Mouse (Mus musculus) natural killer cell, adult 2 months (primary cell): ENCODE data around the gene Fam102a.
"Not testable (repeated sequence)": the region's sequence is repeated elsewhere in the genome, so short reads cannot be mapped to it uniquely, and the experiment has no call there.

Experiments
- DNase-seq, 2 experiments: peaks; one replicate each; pipeline ENCODE4 v3.0.0; 2022; ENCODE audit warnings: low spot score in 2 of 2

Gene Fam102a

GRCm38 (mm10) chr2:32534733-32535471 is at the start of gene Fam102a:
Gene Fam102a (plus strand): TSS chr2:32535332.
- peak; percentile 96 to 97 for DNase-seq

GRCm38 (mm10) chr2:32485751-32486150 is 49.4 kb upstream of the Fam102a start:
- no peak for DNase-seq

- no peak for DNase-seq
These were observed 49.0 kb upstream of the Fam102a start for GRCm38 (mm10) chr2:32486155-32486554.

DNA sequence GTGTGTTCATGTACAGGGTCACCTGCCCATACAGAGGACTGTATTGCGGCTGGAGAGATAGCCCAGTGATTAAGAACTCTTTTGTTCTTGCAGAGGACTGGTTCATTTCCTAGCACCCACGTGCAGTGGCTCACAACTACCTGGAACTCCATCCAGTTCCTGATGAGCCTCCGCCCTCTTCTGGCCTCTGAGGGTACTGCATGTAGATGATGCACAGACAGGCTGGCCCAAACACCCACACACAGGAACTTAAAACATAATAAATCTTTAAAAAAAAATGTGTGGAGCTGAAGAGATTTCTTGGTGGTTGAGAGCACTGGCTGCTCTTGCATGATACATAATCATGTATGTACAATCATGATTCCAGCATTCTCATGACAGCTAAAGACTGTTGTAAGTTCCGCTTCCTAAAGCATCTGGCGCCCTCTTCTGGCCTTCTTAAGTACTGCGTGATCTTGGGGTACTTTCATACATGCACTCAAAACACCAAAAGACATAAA is 48.0 kb upstream of the Fam102a start:
- peak; percentile 88 to 92 for DNase-seq

DNA sequence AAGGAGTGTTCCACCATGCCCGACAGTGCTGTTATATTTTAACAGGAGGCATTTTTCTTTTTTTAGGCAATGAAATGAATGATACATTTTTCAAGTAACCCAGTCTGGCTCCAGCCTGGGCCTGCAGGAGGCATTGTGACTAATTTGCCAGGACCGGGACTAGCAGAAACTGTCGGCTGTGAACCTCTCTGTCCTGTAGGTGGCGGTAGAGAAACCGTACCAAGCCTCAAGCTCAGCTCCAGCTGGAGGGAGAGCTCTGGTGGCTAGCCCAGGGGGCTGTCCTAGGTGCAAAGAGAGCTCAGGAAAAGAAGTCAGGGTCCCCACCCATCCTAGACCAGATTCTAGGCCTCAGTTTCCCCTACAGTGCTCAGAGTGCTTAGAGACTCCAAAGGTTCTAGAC is 46.5 kb upstream of the Fam102a start:
- DNase-seq: peak; percentile 79 to 84

DNA sequence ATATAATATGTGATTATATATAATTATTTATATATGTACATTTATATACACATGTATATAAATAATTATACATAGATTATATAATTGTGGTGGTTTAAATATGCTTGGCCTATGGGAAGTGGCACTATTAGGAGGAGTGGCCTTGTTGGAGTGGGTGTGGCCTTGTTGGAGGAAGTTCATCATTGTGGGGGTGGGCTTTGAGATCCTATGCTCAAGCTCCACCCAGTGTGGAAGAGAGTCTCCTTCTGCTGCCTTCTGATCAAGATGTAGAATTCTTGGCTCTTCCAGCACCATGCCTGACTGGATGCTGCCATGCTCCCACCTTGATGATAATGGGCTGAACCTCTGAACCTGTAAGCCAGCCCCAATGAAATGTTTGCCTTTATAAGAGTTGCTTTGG is 44.4 kb upstream of the Fam102a start:
- DNase-seq: not testable (repeated sequence)

DNA sequence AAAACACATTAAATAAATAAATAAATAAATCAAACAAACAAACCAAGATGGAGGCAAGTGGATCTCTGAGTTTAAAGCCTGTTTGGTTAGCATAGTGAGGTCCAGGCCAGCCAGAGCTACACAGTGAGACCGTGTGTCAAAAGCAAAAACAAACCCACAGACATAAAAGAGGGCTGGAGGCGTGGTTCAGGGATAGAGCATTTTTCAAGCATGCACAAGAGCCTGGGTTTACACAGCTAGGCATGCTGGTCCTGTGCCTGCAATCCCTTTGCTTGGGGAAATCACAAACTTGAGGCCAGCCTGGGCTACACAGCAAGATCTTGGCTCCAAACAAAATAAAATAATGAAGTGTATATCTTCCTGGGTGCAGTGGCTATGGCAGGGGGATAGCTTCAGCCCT is 42.5 kb upstream of the Fam102a start:
- DNase-seq: peak; percentile 34 to 46

DNA sequence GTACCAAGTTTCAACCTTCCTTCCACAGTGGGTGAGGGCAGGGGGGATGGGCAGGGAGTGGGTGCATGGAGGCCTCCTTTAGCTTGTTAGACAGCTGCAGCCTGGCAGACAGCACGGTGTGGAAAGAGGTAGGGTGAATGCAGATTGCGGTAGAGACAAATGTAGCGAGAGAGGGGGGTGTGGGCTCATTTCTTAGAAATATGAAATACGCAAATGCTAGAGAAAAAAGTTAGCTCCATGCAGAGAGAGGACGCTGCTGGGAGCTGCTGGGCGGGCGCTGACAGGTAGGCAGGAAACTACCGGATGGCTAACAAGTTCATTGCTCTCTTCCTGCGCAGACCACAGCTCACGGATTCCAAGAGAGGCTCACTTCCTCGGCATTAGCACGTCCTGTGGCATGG is 41.8 kb upstream of the Fam102a start:
- peak; percentile 82 to 85 for DNase-seq

- peak in 1 of 2 experiments; percentile 28 for DNase-seq
These were observed 40.6 kb upstream of the Fam102a start for GRCm38 (mm10) chr2:32494522-32494921.

DNA sequence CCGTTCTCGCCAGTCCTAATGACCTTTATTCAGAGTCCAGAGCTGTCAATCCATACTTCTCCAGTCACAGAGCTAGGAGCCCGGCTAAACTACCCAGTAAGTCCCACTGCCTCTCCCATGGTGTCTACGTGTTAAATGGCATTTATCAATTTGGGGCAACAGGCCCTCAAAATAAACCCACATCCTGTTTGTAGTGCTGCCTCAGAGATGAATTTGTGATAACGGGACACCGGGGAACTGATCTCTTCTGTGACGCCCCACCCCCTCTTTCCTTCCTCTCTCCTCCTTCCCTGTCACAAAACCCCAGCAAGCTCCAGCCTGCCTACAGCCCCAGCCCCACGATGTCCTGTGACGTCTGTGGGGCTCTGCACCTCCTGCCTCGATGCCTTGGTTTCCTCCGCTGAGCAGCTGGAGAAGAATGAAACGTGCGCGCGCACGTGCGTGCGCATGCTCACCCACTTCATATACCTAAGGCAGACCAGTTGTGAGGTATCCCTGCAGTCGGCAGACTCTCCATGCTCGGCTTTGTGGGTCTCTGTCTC is 39.9 kb upstream of the Fam102a start:
- DNase-seq: peak; percentile 88 to 90

DNA sequence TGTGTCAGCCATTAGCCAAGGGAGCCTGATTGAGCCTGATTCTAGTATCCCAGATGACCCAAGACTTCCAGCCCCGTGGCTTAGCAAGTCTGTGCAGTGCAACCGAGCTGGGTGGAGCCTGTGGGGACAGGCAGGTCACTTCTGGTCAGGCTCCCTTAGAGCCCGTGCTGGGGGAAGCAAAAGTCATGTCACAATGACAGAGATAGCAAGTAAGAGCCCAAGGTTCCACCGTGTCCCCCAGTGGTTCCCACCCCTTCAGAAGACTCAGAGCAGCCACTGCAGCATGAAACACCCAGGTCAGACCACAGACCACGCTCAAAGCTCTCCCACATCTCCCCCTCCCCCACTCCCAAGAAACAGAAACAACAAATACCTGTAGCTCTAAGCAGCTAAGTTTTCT is 38.9 kb upstream of the Fam102a start:
- DNase-seq: peak; percentile 50 to 69

- no peak for DNase-seq
These were observed 35.8 kb upstream of the Fam102a start for GRCm38 (mm10) chr2:32499365-32499764.

GRCm38 (mm10) chr2:32500461-32500860 is 34.7 kb upstream of the Fam102a start:
- no peak for DNase-seq

- no peak for DNase-seq
These were observed 33.3 kb upstream of the Fam102a start for GRCm38 (mm10) chr2:32501754-32502324.

DNA sequence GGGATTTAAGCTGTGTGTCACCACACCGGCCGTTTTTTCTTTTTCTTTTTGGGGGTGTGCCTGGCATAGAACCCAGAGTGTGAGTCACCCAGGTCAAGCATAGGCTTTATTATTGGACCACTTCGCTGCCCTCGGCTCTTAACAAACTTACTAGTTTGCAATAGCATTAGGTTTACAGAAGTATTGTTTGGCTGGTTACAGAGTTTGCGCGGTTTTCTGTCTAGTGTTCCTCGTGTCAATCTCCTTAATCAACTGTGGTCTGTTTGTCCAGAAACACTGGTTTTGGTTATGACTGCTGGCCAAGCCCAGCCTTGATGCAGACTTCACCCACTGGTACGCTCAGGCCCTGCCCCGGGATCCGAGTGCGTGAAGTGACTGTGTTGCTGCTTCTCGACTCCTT is 32.3 kb upstream of the Fam102a start:
- peak in 1 of 2 experiments; percentile 15 for DNase-seq

- DNase-seq: peak in 1 of 2 experiments; percentile 35
These were observed 31.5 kb upstream of the Fam102a start for GRCm38 (mm10) chr2:32503588-32503987.

- DNase-seq: no peak
These were observed 29.6 kb upstream of the Fam102a start for GRCm38 (mm10) chr2:32505536-32505935.

DNA sequence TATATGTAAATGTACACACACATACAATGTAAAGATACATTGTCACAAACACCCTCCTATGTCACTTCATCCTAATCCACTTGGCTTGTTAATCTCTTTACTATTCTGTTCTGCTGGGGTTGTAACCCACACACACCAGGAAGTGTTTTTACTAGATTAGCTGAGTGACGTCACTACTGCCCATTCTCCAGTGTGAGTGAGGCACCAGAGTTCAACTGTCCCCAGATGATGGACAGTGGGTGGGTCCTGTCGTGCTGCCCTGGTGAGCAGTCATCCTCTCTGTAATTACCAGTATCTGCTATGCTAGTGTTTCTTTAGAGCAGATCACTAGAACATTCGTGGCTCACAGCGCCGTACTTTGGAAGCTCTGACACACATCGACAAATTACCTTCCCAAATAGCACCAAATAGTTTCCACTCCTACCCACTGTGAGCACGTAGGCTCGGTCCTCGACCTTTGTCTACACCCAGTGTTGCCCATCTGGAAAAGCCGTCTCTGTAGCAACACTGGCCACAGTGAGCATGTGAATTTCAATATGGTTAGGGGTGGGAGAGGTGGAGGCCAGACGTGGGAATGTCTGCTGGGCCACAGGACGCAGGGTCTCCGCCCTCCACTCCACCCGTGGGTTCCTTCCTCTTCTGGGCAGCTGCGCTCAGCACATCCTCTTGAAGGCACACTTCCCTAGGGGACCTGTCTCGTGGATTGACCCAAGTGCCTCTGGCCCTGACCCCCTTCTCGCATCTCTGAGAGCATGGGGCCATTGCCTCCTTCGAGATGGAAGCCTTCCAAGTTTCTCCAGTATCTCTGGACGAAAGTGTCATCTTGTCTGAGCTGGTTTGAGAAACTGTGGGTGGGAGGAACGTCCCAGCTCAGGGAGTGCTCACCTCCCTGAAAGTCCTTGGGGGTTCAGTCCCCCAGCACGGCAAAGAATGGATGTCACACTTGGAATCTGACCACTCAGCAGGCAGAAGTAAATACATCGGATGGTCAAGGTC is 28.2 kb upstream of the Fam102a start:
- peak in 1 of 2 experiments; percentile 17 for DNase-seq

DNA sequence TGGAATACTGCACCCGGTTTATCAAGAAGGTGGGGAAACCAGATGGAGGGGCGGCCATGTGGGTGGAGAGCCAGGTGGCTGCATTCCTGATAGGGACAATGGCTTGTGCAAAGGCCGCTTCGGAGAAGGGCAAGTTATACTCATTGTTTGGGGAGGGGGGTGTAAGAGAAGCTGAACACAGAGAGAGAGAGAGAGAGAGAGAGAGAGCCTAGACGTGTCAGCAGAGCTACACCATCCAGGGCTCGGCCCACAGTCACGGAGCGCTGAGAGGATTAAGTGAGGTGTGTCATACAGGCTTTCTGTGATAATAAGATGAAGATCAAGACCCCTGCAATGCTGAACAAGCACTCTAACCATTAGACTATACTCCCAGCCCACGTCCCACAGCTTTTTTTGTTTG is 27.2 kb upstream of the Fam102a start:
- DNase-seq: no peak

GRCm38 (mm10) chr2:32509287-32509686 is 25.8 kb upstream of the Fam102a start:
- DNase-seq: peak in 1 of 2 experiments; percentile 18

DNA sequence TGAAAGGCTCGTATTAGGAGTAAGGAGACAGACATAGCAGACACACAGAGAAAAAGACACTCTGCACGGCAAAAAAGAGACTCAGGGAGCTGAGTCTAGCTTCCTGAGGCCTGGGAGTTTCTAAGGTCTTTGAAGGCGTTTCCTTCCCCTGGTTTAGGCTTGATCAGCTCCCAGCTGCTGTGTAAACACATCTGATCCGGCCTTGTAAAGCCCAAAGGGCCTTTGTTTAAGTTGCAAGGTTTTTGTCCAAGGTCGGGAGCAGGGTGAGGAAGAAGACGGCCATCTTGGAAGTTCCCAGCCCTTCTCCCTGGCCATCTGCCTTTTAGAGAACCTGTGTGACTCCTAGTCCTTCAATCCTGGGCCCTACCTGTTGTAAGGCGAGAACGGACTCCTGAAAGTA is 25.2 kb upstream of the Fam102a start:
- DNase-seq: no peak

DNA sequence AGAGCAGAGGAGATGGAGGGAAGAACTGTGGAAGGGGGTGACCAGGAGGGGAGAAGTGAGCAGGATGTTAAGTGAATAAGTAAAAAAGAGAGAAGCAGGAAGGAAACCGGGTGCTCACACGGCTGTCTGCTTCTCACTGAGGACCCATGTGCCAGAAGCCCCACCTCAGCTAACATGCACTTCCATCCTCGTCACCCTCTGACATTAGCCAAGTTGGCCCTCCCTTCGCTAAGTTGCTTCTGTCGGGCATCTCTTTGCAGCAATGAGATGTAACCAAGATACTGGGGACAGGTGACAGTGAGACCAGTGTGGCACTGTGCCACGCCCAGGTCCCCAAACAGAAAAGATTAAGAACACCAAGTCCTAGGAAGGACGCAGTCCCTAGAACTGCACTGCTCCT is 22.5 kb upstream of the Fam102a start:
- DNase-seq: no peak
